Mouse (Mus musculus): ENCODE data around the gene Gsg1l.

Gsg1l gene

GRCm38 (mm10) chr7:126082286-126082741 is at the start of gene Gsg1l:
TSS of gene Gsg1l (minus strand) at chr7:126082411.
- in situ Hi-C loops (cut with MboI; ENCODE audit: low pct_unique_long_range_greater_than_20kb in 1 of 2, low sequenced_read_pairs in 2 of 2, unreplicated experiment in 1 of 2), result no loop called here

- in situ Hi-C loops (cut with MboI; ENCODE audit: low pct_unique_long_range_greater_than_20kb in 1 of 2, low sequenced_read_pairs in 2 of 2, unreplicated experiment in 1 of 2), result no loop called here
Measured at GRCm38 (mm10) chr7:126127673-126128072, 45.5 kb upstream of the Gsg1l start.

GRCm38 (mm10) chr7:126126502-126126901 is 44.3 kb upstream of the Gsg1l start:
- in situ Hi-C loops (cut with MboI; ENCODE audit: low pct_unique_long_range_greater_than_20kb in 1 of 2, low sequenced_read_pairs in 2 of 2, unreplicated experiment in 1 of 2), result no loop called here

GRCm38 (mm10) chr7:126121533-126121932 is 39.3 kb upstream of the Gsg1l start:
- in situ Hi-C loops (cut with MboI; ENCODE audit: low pct_unique_long_range_greater_than_20kb in 1 of 2, low sequenced_read_pairs in 2 of 2, unreplicated experiment in 1 of 2), result no loop called here

DNA sequence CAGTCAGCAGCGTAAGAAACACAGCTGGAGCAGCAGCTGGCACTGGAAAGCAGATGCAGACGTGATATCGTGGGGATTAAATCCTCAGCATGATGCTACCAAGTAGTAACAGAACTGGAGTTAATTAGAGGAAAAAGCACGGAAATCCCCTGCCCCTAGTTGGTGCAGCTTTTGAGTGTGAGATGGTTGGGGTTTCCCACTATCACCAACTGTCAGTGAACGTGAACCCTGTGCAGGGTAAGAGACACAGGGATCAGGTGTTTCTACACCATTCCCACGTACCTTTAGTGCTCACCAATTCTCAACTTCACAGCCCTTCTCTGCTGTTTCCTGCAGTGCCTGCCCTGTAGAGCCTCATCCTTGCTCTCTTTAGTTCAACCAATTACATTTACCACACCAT is 37.6 kb upstream of the Gsg1l start:
- in situ Hi-C loops (cut with MboI; ENCODE audit: low pct_unique_long_range_greater_than_20kb in 1 of 2, low sequenced_read_pairs in 2 of 2, unreplicated experiment in 1 of 2), result no loop called here

GRCm38 (mm10) chr7:126113263-126113662 is 31.1 kb upstream of the Gsg1l start:
- in situ Hi-C loops (cut with MboI; ENCODE audit: low pct_unique_long_range_greater_than_20kb in 1 of 2, low sequenced_read_pairs in 2 of 2, unreplicated experiment in 1 of 2), result no loop called here

GRCm38 (mm10) chr7:126111230-126111629 is 29.0 kb upstream of the Gsg1l start:
- in situ Hi-C loops (cut with MboI; ENCODE audit: low pct_unique_long_range_greater_than_20kb in 1 of 2, low sequenced_read_pairs in 2 of 2, unreplicated experiment in 1 of 2), result no loop called here

DNA sequence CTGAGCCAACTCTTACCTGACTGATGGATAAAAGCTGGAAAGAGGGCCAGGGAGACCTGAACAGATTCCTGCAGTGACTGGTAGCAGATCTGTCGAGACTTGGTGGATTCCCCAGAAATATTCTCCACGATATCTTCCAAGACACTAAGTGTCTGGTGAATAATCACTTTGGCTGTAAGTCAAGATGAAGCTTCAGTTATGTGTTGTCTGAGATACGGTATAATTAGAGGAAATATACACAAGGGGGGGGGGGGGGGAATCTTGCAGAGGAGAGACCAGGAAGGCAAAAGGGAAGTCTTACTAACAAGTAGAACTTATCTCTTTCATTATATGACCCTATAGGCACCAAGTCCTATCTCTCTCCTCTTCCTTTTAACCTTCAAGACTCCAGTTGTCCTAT is 27.7 kb upstream of the Gsg1l start:
- in situ Hi-C loops (cut with MboI; ENCODE audit: low pct_unique_long_range_greater_than_20kb in 1 of 2, low sequenced_read_pairs in 2 of 2, unreplicated experiment in 1 of 2), result no loop called here

GRCm38 (mm10) chr7:126100440-126100839 is 18.2 kb upstream of the Gsg1l start:
- in situ Hi-C loops (cut with MboI; ENCODE audit: low pct_unique_long_range_greater_than_20kb in 1 of 2, low sequenced_read_pairs in 2 of 2, unreplicated experiment in 1 of 2), result no loop called here

GRCm38 (mm10) chr7:126099835-126100234 is 17.6 kb upstream of the Gsg1l start:
- in situ Hi-C loops (cut with MboI; ENCODE audit: low pct_unique_long_range_greater_than_20kb in 1 of 2, low sequenced_read_pairs in 2 of 2, unreplicated experiment in 1 of 2), result no loop called here

DNA sequence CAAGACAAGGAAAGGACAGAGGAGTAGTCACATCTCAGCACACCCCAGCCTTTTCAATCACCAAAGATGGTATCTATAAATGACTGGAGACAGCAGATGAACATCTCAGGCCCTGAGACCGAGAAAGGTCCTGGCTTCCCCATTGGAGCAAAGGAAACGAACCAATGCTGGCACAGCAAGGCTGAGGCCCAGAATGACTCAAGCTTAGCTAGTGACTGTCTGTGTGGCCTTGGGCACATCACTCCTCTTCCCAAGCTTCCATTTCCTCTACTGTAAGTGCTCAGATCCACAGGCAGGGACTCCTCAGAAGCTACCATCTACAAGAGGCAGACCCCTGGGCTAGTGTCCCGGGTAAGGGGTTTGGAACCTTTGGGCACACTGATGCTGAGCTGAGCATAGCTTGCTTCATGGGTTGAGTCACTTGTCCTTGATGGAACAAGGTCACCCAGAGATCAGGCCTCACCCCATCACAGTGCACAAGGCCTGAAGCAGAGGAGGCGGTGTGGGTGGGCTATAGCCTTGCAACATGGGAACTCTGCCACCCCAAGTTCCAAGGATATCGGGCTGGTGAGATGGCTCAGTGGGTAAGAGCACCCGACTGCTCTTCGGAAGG is 17.1 kb upstream of the Gsg1l start:
- in situ Hi-C loops (cut with MboI; ENCODE audit: low pct_unique_long_range_greater_than_20kb in 1 of 2, low sequenced_read_pairs in 2 of 2, unreplicated experiment in 1 of 2), result no loop called here

GRCm38 (mm10) chr7:126097219-126097915 is 15.2 kb upstream of the Gsg1l start:
- in situ Hi-C loops (cut with MboI; ENCODE audit: low pct_unique_long_range_greater_than_20kb in 1 of 2, low sequenced_read_pairs in 2 of 2, unreplicated experiment in 1 of 2), result no loop called here

DNA sequence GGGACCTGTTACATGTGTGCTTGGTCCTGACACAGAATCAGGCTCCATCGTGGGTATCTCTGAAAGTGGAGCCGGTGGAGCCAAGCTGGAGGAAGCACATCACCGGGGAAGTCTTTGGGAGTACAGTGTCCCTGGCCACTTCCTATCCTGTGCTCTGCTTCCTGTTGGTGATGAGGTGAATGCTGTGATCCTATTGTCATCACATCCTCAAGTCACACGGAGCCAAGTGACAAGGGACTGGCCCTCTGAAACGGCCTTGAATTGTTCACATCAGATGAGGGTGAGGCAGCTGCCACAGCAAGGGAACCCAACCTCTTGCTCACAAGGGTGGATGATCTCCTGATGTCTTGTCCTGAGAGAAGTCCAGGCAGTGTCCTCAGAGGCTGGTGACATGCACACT is 14.4 kb upstream of the Gsg1l start:
- in situ Hi-C loops (cut with MboI; ENCODE audit: low pct_unique_long_range_greater_than_20kb in 1 of 2, low sequenced_read_pairs in 2 of 2, unreplicated experiment in 1 of 2), result no loop called here

DNA sequence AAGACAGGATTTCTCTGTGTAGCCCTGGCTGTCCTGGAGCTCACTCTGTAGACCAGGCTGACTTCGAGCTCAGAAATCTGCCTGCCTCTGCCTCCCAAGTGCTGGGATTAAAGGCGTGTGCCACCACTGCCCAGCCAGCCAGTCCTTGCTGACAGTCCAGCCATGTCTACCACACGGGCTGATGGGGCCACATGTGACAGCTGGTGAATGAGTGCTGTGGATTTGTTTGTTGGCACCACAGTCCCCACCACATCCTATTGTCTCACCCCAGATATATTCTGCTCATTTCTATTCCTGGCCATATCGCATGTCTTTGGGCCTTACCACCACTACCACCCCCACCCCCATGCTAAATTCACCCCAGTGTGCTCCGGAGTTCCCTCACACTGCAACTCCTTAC is 12.5 kb upstream of the Gsg1l start:
- in situ Hi-C loops (cut with MboI; ENCODE audit: low pct_unique_long_range_greater_than_20kb in 1 of 2, low sequenced_read_pairs in 2 of 2, unreplicated experiment in 1 of 2), result no loop called here

GRCm38 (mm10) chr7:126093162-126093561 is 11.0 kb upstream of the Gsg1l start:
- in situ Hi-C loops (cut with MboI; ENCODE audit: low pct_unique_long_range_greater_than_20kb in 1 of 2, low sequenced_read_pairs in 2 of 2, unreplicated experiment in 1 of 2), result no loop called here

GRCm38 (mm10) chr7:126089782-126090181 is 7.6 kb upstream of the Gsg1l start:
- in situ Hi-C loops (cut with MboI; ENCODE audit: low pct_unique_long_range_greater_than_20kb in 1 of 2, low sequenced_read_pairs in 2 of 2, unreplicated experiment in 1 of 2), result no loop called here

GRCm38 (mm10) chr7:126088155-126088554 is 5.9 kb upstream of the Gsg1l start:
- in situ Hi-C loops (cut with MboI; ENCODE audit: low pct_unique_long_range_greater_than_20kb in 1 of 2, low sequenced_read_pairs in 2 of 2, unreplicated experiment in 1 of 2), result no loop called here

DNA sequence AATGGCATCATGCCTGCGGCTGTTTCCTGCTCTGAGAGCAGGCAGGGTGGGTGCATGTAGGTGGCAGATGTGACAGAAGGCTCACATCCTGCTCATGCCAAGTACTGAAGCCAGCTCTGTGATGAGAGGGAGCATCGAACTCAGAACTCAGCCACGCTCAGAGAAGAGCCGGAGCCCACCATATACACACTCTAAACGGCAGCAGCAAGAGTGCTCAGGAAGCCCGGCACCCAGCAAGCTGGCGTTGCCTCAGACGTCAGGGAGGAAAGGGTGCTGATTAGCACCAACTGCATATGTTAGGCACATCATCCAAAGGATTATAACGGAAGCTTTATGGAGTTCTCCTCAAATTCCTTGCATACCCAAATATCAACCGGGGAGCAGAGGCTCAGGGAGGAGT is 5.4 kb upstream of the Gsg1l start:
- in situ Hi-C loops (cut with MboI; ENCODE audit: low pct_unique_long_range_greater_than_20kb in 1 of 2, low sequenced_read_pairs in 2 of 2, unreplicated experiment in 1 of 2), result no loop called here

DNA sequence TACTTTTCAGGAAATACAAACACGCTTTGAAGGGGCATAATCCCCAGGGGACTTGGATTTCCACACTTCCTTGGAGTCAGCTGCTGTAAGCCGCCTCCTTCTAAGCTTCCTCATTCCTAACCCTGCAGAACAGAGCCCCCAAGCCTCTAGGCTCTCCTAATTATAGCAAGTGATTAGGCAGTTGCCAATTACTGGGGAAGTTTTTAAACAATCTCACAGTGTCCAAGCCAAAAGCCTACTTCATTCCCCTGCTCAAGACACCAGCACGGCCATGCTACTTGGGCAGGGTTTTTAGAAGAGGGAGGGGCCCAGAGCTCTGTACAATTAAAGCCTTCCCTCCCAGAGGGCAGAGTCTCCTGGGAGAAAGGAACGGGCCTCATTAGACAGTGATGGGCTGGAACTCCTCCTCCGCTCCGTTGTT is 4.1 kb upstream of the Gsg1l start:
- in situ Hi-C loops (cut with MboI; ENCODE audit: low pct_unique_long_range_greater_than_20kb in 1 of 2, low sequenced_read_pairs in 2 of 2, unreplicated experiment in 1 of 2), result no loop called here

DNA sequence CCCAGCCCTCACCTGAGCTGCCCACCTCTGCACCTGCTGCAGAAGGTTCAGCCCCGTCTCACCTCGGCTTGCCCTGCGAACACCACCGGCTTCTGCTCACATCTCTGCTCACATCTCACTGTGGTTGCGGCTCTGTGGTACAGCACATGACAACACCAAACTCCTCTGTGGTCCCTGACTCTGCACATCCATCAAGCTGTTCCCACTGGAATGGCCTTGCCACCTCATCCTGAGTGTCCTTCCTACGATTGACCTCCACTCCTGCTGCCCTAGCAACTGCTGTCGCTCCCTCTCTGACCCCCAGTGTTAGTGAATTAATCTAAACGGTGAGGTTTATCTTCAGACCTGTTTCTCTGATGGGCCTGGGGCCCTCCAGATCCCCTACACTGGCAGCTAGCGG is 2.9 kb upstream of the Gsg1l start:
- in situ Hi-C loops (cut with MboI; ENCODE audit: low pct_unique_long_range_greater_than_20kb in 1 of 2, low sequenced_read_pairs in 2 of 2, unreplicated experiment in 1 of 2), result no loop called here
